In the genomic region with DNA sequence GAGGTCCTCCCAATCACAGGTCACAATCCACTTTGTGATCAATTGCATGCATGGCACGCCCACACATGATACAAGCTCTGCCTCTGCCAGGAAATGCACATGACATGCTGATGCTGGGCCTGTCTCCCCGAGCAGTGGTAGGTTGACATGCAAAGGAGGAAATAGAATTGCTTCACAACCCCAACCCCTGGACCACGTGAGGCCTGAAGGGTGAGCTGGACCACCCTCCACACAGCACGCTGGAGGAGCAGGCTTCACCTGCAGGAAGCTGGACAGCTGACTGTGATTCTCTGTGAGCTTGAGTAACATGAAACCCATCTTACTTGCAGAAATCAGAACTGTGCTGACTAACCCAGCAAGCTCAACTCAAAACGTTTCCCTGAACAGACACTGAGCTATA, we compare ENCODE assay signal across 23 mouse cellular contexts.
DNase-seq lines count a peak whose midpoint lies in the region; ATAC-seq lines count a peak whose summit lies in the region.
"Had no signal": no experiment of that assay in that cellular context is flagged by ENCODE, and none has a peak within 500 bp of the region (broad histone marks: within the 10 kb centered on the region; RNA-seq: fewer than 3 reads in every experiment).

No protein-coding gene starts in this region.

- no peak overlapping the region for H3K4me3 ChIP-seq in embryonic facial prominence, embryonic 10.5 days
- H3K4me3 ChIP-seq: heart, embryonic 12.5 days; hindbrain, embryonic 12.5 days; layer of hippocampus, adult 2 months; limb, embryonic 12.5 days; midbrain, embryonic 12.5 days had no signal

- WGBS in embryonic facial prominence, embryonic 10.5 days, result 68% methylated on average over 5 of the region's 5 CpGs

- ATAC-seq in granulocyte monocyte progenitor cell, adult 5-6 weeks (replicated peaks; ENCODE audit: poor library complexity, severe bottlenecking), result peak; percentile 89
- ATAC-seq in cerebellum, adult (ENCODE audit: insufficient number of reproducible peaks, low FRiP score, low TSS enrichment), result no peak
- ATAC-seq: forebrain, postnatal 0 days had no signal

- DNase-seq in spleen, adult 18-20 months, result peak; percentile 11 to 13
- no peak for DNase-seq in spleen, postnatal 4 days (ENCODE audit: low spot score in 2 of 2)
- peak; percentile 89 for DNase-seq in A20 (ENCODE audit: low read depth, low spot score)
- peak; percentile 13 for DNase-seq in CD4-positive helper T cell, adult 2 months (ENCODE audit: low read depth, low spot score)
- DNase-seq in retina, postnatal 1 day, result no peak
- no peak for DNase-seq in embryonic facial prominence, embryonic 10.5 days (ENCODE audit: low spot score)
- DNase-seq: adrenal gland, postnatal 14 days; cerebellum, adult 8-10 months; forebrain, postnatal 0 days; gastrocnemius, postnatal 14 days; heart, adult 18-20 months; heart, postnatal 14 days; kidney, adult 18-20 months; kidney, postnatal 10 days; layer of hippocampus, postnatal 36 days; lung, postnatal 10 days had no signal

- no peaks in the 10 kb centered on the region for H3K9me3 ChIP-seq in embryonic facial prominence, embryonic 10.5 days
- H3K9me3 ChIP-seq: heart, embryonic 12.5 days; hindbrain, embryonic 12.5 days; limb, embryonic 12.5 days; midbrain, embryonic 12.5 days had no signal

- peaks cover 11% of the 10 kb centered on the region; the same call in 1 of the 2 replicates for H3K4me1 ChIP-seq in embryonic facial prominence, embryonic 10.5 days
- H3K4me1 ChIP-seq: heart, embryonic 12.5 days; midbrain, embryonic 12.5 days had no signal

- 0 out of 2 replicates have a peak, but pooled peaks cover 7% of the 10 kb centered on the region for H3K27me3 ChIP-seq in embryonic facial prominence, embryonic 10.5 days (replicated peaks; ENCODE audit: low read depth, poor library complexity, severe bottlenecking)
- H3K27me3 ChIP-seq: hindbrain, embryonic 12.5 days; limb, embryonic 12.5 days had no signal

- no peaks in the 10 kb centered on the region for H3K36me3 ChIP-seq in embryonic facial prominence, embryonic 10.5 days (replicated peaks)
- H3K36me3 ChIP-seq: heart, embryonic 12.5 days; hindbrain, embryonic 12.5 days; limb, embryonic 12.5 days; midbrain, embryonic 12.5 days had no signal

- H3K27ac ChIP-seq in embryonic facial prominence, embryonic 10.5 days (replicated peaks), result no peak overlapping the region
- H3K27ac ChIP-seq: hindbrain, embryonic 12.5 days; layer of hippocampus, adult 2 months; limb, embryonic 12.5 days; midbrain, embryonic 12.5 days had no signal

Comparison
In these comparisons a context has a peak if more than half of its experiments do, and no peak if none do; other contexts are left out.
1. DNase-seq: peak in spleen, adult 18-20 months (2 of 2), A20 (single experiment) and CD4-positive helper T cell, adult 2 months (single experiment); none in spleen, postnatal 4 days (0 of 2), retina, postnatal 1 day (single experiment) and embryonic facial prominence, embryonic 10.5 days (single experiment).